Mouse (Mus musculus) G1E (cell line): ENCODE data around the gene Acot11.

Experiments
- CTCF ChIP-seq: IDR thresholded peaks from 2 replicates; pipeline ENCODE4 v1.5.1; 2012; ENCODE audit warnings: low read depth, low read length, inconsistent platforms, mixed read lengths
- GATA1 ChIP-seq: IDR thresholded peaks from 2 replicates; pipeline ENCODE4 v1.6.1; 2012; ENCODE audit warnings: borderline replicate concordance, low read length, inconsistent platforms, mixed read lengths
- GATA2 ChIP-seq: IDR thresholded peaks from 2 replicates; pipeline ENCODE4 v1.6.1; 2012; ENCODE audit warnings: low read depth, low read length, inconsistent platforms, borderline replicate concordance
- POLR2AphosphoS5 ChIP-seq: IDR thresholded peaks from 2 replicates; pipeline ENCODE4 v1.6.1; 2012; ENCODE audit warnings: low read depth, low read length, inconsistent platforms; ENCODE audit not compliant: insufficient replicate concordance

- TF ChIP-seq CTCF (no peak), POLR2AphosphoS5 (no peak), GATA2 (no peak), GATA1 (no peak)
These were observed 58.9 kb downstream of the Acot11 start for GRCm38 (mm10) chr4:106745862-106746261.
